Mouse (Mus musculus) adrenal gland, adult 18-20 months (tissue): ENCODE data around the gene Yap1. TPM values are rescaled to one million over a fixed set of nuclear protein-coding genes. Genes with fewer than 3 reads are reported as not detected.
"Not testable (repeated sequence)": the region's sequence is repeated elsewhere in the genome, so short reads cannot be mapped to it uniquely, and the experiment has no call there.

ENCODE experiments used
- DNase-seq, 2 experiments: peaks; one replicate each; pipeline ENCODE4 v3.0.0; 2021 to 2022; ENCODE audit warnings: low spot score in 2 of 2
- total RNA-seq, 2 experiments: library from RNA; stranded (reverse); gene quantifications; 1 replicate in 1 of 2; 2 replicates in 1 of 2; pipeline ENCODE4 v1.2.3; 2021

Gene Yap1
- total RNA-seq, 2 experiments from 2014 or later: 72.0 to 83.7 TPM

DNA sequence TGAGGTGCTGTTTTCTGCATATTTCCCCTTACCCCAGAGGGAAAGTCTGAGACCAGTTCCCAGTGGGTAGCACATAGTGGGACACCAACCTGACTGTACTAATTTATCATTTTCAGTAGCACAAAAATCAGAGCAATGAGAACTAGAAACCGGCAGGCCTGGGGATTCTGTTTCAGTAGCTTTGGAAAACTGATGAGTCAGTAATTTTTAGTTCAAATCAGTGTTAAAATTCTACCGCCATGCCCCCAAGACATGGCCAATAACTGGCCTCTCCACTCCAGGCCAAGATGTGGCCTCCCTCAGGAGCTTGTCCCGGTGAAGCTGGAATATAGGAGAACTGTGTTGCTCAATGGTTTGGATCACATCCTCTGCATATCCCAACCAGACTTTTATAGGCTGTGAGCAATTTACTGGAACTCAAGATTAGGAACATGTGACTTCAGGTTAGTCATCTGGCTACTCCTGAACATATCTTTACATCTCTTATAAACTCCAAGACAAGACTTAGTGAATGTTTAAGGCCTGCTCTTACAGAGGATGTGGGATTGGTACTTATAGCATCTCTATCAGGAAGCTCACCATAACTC, 76.1 kb downstream of the Yap1 start:
- DNase-seq: no peak

DNA sequence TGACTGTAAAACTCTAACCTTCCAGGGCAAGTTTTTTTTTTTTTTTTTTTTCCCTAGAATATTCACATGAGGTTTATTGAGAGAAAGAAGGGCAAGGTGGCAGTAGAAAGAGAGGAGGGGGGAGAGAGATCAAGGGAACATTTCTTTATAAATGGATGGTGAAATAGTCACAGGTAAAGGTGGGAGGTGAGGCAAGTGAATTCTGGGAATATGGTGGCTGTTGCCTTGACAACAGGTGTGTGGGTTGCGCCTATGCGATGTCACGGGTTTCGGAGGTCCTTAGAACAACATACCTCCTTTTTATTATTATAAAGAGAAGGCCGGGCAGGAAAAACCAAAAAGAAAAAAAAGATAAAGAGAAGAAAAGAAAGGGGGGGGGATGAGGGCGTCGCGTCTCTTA, 89.5 kb downstream of the Yap1 start:
- DNase-seq: no peak

DNA sequence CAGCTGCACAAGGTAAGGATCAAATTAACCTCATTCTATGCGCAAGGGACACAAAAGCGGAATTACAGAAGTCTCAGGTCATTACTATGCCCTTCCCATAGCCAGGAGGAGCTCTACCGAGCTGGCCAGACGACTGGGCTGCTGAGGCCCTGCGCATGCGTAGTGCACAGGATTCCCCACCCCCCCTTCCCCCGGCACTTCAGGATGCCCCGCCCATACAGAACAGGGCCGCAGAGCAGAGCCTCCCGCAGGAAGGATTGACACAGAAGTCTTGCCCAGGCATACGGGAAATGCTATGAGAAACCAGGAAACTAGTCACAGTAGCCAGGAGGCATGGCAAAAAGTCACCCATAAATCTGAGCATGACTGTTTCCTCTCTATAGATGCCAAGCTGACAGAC, 89.9 kb downstream of the Yap1 start:
- DNase-seq: peak in 1 of 2 experiments; percentile 32

DNA sequence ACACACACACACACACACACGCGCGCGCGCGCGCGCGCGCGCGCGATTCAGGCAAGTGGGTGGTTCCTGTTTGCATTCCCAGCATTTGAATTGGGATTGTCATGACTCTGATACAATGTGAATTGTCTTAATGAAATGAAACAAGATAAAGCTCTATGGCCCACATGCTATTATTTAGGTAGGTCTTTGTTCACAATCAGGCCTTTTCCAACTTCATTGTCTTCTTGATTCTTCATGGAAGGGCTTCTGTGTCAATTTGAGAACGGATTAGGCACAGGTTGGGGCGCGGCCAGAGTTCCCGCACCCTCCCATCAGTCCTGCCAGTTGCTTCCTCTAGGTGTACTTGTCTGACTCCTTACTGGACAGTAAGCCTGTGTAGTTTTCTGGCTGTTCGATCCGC, 90.4 kb downstream of the Yap1 start:
- DNase-seq: no peak

DNA sequence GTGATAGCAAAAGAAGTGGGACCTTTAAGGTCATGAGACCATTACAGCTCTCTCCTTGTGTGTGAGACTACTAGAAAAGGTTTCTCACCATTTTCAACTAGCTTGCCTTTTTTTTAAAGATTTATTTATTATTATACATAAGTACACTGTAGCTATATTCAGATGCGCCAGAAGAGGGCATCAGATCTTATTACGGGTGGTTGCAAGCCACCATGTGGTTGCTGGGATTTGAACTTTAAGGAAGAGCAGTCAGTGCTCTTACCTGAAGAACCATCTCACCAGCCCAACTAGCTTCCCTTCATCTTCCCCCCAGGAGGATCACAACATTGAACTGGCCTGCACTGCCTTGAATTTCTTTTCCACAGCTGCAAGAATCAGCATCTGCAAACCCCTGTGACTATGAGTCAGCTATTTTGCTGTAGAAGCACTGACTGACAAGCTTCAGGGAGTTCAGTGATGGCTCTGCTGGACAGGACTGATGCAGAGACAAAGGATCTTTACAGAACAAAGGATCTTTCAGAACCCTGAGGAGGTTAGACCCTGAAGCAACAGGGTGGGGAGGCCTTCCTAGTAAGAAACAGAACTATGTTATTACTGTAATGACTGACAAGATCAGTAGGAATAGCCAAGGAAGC, 96.9 kb downstream of the Yap1 start:
- DNase-seq: no peak

DNA sequence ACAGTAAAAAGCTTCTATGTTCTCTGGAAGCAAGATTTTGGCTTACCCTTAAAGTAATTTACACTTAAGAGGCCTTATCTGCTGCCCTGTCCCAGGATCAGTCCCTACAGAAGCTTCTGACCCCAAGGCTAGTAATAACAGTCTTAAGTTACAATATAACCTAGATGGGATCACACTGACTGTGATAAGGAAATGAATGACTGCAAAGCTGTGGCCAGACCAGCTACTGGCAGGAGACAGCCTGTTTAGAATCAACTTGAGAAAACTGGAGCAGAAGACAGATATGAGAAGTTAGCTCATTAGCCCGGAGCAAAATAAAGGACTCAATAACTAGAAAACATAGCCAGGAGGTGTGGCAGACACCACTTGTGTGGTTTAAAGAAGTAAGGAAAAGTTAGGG, 97.8 kb downstream of the Yap1 start:
- DNase-seq: no peak

DNA sequence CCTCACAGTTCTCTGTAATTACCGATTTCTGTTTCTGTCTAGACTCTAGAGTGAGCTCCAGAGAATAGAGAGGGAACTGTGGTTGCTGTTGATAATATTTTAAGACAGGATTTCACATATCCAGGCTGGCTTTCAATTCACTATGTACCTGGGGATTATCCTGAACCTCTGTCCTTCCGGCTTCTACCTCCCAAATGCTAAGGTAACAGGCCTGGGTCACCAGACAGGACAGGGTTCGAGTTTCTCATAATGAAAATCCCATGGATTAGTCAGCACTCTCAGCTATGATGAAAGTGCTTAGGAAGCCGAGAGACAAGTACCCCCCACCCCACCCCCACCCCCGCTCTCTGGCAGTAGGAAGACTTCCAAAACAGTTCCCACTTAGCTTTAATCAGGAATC, 100.6 kb downstream of the Yap1 start:
- no peak for DNase-seq

DNA sequence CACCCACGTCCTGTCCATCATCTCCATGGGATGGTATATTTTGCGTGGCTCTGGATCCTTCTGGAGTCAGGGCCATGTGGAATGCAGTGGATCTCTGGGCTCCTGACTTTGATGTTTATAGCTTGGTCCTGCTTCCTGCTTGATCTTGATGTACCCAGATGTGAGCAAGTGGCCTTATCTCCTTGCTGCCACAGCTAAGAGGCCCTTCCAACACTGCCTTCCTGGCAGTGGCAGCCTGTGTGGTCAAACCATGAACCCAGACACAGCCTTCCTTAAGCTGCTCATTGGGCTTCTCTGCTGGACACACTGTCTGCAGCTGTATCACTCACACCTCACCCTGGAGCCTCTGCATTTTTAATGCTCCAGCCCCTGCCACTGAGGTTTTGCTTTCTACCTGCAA, 101.1 kb downstream of the Yap1 start:
- no peak for DNase-seq

DNA sequence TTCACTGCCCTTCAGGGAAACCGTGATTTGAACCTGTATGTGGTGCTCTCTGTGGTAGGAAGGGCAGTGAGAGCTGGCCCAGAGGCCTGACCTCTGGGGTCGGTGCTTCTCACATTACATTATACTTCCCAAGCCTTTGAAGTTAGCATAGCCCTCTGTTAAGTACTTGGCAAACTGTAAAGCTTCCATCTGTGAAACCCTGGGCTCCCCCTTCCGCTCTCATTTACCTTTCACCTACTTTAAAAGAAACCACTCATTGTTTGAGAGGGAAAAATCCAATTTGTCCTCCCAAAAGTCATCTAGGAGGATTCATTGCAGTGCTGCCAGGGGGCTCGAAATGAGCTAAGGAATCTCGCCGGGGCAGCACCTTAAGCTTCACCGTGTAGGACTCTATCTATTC, 102.1 kb downstream of the Yap1 start:
- DNase-seq: no peak

DNA sequence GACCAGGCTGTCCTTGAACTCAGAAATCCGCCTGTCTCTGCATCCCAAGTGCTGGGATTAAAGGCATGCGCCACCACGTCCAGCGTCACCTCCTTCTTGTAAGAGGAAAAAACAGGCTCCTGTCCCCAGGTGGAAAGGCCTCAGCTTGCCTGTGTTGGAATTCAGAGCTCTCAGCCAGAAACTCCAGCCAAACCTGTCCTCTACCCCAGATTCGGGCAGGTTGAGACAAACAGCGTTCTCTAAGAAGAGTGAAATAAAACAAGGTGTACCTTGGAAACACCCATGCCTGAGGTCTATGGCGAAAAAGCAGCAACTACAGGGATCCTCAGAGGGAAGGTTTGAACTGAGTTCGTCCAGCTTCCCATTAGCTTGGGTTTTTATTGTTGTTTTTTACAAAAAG, 103.4 kb downstream of the Yap1 start:
- DNase-seq: no peak

DNA sequence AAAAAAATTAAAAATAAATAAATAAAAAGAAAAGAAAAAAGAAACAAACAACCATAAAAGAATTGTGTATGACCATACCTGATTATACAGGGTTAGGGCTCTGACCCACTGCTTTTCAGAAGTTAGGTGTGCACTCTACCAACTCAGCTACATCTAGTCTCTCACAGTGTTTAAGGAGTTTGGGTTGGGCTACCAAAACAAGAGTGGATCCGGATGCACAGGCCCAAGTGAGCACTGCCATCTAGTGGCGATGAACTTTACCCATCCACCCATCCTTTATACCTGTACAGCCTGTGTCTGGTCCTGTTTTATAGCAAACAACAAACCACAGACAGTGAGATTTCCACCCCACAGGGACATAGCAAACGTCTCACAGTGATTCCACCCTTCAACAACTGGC, 106.9 kb downstream of the Yap1 start:
- peak; percentile 66 to 70 for DNase-seq

DNA sequence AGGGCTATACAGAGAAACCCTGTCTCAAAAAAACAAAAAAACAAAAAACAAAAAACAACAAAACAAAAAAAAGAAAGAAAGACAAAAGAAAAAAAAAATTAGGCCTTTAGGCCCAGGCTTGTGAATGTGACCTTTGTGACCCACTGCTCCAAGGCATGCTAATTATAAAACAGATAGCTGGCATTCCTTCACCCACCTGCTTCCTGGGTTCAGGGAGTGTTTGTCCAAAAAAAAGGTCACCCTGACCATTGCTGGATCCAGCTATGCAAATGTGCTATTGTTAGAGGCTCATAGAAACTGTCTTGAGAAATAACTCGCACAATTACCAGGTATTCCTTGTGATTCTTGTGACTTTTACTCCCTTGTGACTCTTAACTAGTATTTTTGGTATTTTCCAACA, 112.6 kb downstream of the Yap1 start:
- not testable (repeated sequence) for DNase-seq

DNA sequence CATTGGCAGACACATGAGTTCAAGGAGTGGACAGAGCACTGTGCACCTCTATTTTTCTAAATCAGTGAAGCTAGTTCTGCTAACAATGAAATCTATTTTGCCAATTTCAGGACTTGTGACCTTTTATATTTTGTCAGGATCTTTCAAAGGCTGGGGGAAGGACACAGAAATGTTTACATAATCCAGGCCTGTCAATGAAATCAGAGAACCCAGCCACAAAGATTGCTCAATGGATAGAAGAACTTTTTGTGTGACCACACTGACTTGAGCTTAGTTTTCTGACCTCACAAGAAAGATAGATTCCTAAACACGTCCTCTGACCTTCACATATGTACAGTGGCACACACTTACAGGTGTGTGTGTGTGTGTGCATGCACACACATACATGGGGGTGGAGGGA, 113.2 kb downstream of the Yap1 start:
- no peak for DNase-seq

DNA sequence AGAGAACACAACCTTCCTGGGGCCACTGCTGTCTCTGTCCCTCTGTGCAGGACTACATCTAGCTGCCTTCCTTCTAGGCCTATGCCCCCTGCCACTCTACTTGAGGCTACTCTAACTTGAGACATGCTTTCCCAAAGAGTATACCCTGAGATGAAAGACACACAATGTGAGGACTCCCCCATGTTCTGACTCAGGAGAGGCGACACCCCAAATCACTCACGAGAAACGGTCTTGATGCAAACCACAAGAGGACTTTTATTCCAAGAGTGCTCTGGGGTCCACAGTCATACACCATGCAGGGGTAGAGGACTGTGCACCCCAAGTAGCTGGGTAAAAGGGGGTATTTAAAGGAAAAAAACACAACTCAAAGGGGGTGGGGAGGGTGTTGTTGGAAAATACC, 120.0 kb downstream of the Yap1 start:
- DNase-seq: no peak

DNA sequence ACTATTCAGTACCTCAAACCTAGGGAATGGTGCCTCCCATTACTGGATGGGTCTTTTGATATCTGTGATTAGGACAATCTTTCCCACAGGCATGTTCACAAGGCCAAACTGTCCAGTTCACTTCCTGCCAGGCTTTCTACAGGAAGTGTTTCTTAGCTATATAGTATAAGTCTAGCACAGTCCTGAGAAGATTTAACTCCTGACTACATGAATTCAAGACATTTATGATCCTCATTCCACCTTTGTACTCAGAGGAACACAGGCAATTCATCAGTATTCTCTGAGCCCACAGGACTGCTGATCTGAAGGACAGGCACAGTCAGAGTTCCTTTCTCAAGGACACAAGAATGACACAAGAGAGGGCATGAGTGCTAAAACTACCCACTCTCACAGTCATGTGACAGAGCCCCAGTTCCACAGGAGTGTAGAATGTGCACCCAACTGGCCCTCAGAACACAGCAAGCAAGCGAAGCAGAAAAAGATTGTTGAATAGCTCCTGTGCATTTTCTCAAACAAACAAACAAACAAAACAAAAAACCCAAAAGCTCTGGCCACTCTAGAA, 122.0 kb downstream of the Yap1 start:
- no peak for DNase-seq

Other genes starting within 250 kb of the Yap1 start
- 100 to 1,000 TPM; 151 to 202 TPM for gene Tmem123, start 240.6 kb downstream of the Yap1 start, total RNA-seq
- gene Birc2, start 167.5 kb downstream of the Yap1 start, total RNA-seq: 10 to 100 TPM; 38.8 to 50.5 TPM
- gene Birc3, start 131.4 kb downstream of the Yap1 start, total RNA-seq: 10 to 100 TPM; 13.8 to 26.3 TPM
- 1 to 10 TPM; 2.7 to 2.8 TPM for gene Cfap300, start 38.2 kb upstream of the Yap1 start, total RNA-seq
- gene Cep126, start 129.7 kb upstream of the Yap1 start, total RNA-seq: 1 to 10 TPM; 6.1 to 9.1 TPM